Mouse (Mus musculus) stomach, embryonic 15.5 days (tissue): ENCODE measurements around the gene Rbm43. TPM values are rescaled to one million over a fixed set of nuclear protein-coding genes. Genes with fewer than 3 reads are reported as not detected.
"Not testable (repeated sequence)": the region's sequence is repeated elsewhere in the genome, so short reads cannot be mapped to it uniquely, and the experiment has no call there.

Experiments used
- ATAC-seq: fragments of 200-750 bp; cut with Nextera tagmentation; 2 replicates; pipeline ENCODE4 v1.8.0; 2017; ENCODE audit warnings: low read depth, moderate number of reproducible peaks, moderate TSS enrichment; ENCODE audit not compliant: insufficient read depth, low FRiP score
- H3K27ac ChIP-seq: fragments of 300-500 bp; sonication (generic); 2 replicates; pipeline ENCODE4 v1.5.1; 2015; ENCODE audit warnings: mild to moderate bottlenecking, inconsistent platforms
- H3K27me3 ChIP-seq: fragments of 300-500 bp; sonication (generic); replicated peaks from 2 replicates; pipeline ENCODE4 v1.6.1; 2015; ENCODE audit warnings: inconsistent platforms
- H3K36me3 ChIP-seq: fragments of 300-500 bp; sonication (generic); 2 replicates; pipeline ENCODE4 v1.6.1; 2015; ENCODE audit warnings: inconsistent platforms
- H3K4me1 ChIP-seq: fragments of 300-500 bp; sonication (generic); 2 replicates; pipeline ENCODE4 v1.6.1; 2015; ENCODE audit warnings: inconsistent platforms
- H3K4me2 ChIP-seq: fragments of 300-500 bp; sonication (generic); 2 replicates; pipeline ENCODE4 v1.6.1; 2015; ENCODE audit warnings: mild to moderate bottlenecking, inconsistent platforms
- H3K4me3 ChIP-seq: fragments of 300-500 bp; sonication (generic); replicated peaks from 2 replicates; pipeline ENCODE4 v1.5.1; 2015; ENCODE audit warnings: inconsistent platforms
- H3K9ac ChIP-seq: fragments of 300-500 bp; sonication (generic); 2 replicates; pipeline ENCODE4 v1.6.1; 2015; ENCODE audit warnings: inconsistent platforms
- H3K9me3 ChIP-seq: fragments of 300-500 bp; sonication (generic); 2 replicates; pipeline ENCODE4 v1.6.1; 2016; ENCODE audit warnings: inconsistent platforms
- WGBS: fragments of 180-500 bp; shearing (Covaris S2); methylation state at CpG from one replicate; pipeline ENCODE4 v1.1.7; 2015; 5-methylcytosine and 5-hydroxymethylcytosine counted together
- polyA plus RNA-seq: library from polyadenylated mRNA; unstranded; fragments of >200 nt; fragmentation: Nextera tagmentation; extraction: Ambion mirVana; gene quantifications from 2 replicates; pipeline ENCODE4 v1.2.1, GENCODE M21; 2015

The Rbm43 gene
- polyA plus RNA-seq, 1 experiment from 2014 or later = 15.1 TPM

DNA sequence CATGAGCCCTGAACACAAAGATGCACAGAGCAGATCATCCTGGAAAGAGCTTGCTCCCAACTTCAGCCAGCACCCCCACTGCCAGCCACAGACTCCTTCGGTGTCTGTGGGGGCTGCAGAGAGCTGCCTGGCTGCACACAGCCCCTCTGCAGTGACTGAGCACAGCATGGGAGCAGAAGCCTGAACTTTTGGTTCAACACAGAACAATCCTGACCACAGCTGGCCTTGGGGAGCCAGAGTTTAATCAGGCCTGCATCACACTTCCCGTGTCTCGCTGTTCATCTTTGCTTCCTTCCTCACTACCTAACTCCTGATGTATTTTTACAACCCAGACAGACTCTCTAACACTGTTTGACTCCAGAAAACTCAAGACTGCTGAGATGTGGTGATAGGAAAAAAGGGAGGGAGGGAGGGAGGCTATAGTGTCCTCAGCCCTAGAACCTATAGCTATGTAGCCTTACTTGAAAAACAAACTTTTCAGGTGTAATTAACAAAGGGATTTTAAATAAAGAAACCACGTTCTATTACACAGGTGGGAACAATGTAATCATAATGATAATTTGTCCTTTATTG lies 27.3 kb downstream of the Rbm43 start:
- Histone ChIP-seq H3K27me3 (no peaks in the 10 kb centered on the region), H3K36me3 (no peaks in the 10 kb centered on the region), H3K27ac (no peak overlapping the region), H3K4me3 (no peak overlapping the region), H3K4me2 (no peak overlapping the region), H3K4me1 (no peaks in the 10 kb centered on the region), H3K9me3 (no peaks in the 10 kb centered on the region), H3K9ac (no peak overlapping the region)
- no peak for ATAC-seq
- WGBS = 64% methylated on average over 4 of the region's 4 CpGs

DNA sequence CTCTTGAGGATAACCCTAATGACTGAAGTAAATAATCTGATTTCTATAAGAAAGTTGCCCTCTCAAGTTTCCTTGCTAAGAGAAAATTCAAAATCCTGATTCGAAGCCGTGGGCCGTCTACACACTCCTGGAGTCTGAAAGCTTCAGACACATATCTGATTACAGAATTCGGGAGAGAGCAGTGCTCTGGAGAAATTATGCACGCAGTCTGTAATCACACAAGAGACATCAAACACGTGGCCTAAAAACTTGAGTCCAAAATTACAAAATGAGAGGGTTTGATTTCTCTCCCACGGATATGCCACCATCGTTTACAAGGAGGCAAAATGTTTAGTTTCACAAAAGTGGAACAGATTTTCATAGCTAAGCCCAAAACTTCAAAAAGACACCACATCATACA lies 29.3 kb downstream of the Rbm43 start:
- Histone ChIP-seq H3K9me3 (no peaks in the 10 kb centered on the region), H3K4me1 (no peaks in the 10 kb centered on the region), H3K4me3 (no peak overlapping the region), H3K4me2 (no peak overlapping the region), H3K27me3 (no peaks in the 10 kb centered on the region), H3K27ac (no peak overlapping the region), H3K9ac (no peak overlapping the region), H3K36me3 (no peaks in the 10 kb centered on the region)
- ATAC-seq = no peak
- 61% methylated on average over 8 of the region's 8 CpGs for WGBS

DNA sequence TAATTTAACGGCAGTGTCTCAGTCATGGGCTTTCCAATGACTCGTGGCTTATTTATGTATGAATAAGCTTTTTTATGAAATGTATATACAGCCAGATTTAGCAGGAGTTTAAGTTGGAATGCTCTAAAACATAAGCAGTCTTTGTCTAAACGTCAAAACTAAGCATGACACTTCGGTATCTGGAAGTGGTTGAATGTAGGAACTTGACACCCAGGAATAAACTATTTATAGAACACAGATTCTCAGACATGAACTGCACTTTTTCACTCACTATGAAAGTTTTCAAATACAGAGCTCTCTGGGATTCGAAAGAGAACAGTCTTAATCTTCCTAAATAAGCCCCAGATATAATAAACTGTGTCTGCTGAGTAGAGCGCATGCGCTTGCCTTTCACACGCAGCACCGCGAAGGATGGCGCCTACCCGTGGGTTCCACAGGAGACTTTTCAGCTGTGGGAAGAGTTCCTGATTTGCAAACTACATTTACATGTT lies 42.5 kb downstream of the Rbm43 start:
- H3K4me1 ChIP-seq = no peaks in the 10 kb centered on the region
- H3K27me3 ChIP-seq = no peaks in the 10 kb centered on the region
- WGBS = 35% methylated on average over 12 of the region's 12 CpGs
- H3K9me3 ChIP-seq = no peaks in the 10 kb centered on the region
- H3K36me3 ChIP-seq = no peaks in the 10 kb centered on the region
- H3K4me2 ChIP-seq = no peak overlapping the region
- peak; percentile 72 for ATAC-seq
- H3K9ac ChIP-seq = no peak overlapping the region
- H3K4me3 ChIP-seq = no peak overlapping the region
- no peak overlapping the region for H3K27ac ChIP-seq

DNA sequence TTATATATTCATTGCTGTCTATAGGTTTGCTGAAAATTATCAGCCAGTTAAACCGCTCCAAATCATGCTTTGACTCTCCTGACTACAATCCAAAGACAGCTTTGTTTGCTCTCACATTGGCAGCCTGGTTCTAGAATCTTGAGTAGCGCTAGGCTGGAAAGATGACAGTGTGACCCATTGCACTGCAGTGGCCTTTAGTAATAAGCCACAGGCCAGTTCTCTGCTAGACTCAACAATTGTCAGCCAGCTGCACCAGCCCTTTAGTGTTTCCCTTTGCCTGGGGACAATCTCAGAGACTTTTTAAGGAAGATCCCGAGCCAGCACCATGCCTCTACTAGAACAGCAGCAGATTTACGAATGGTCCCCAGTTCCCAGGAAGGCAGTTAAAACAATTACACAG lies 44.0 kb downstream of the Rbm43 start:
- ATAC-seq = no peak
- no peaks in the 10 kb centered on the region for H3K9me3 ChIP-seq
- no peak overlapping the region for H3K4me2 ChIP-seq
- no peaks in the 10 kb centered on the region for H3K27me3 ChIP-seq
- H3K9ac ChIP-seq = no peak overlapping the region
- no peak overlapping the region for H3K4me3 ChIP-seq
- H3K27ac ChIP-seq = no peak overlapping the region
- H3K4me1 ChIP-seq = no peaks in the 10 kb centered on the region
- 74% methylated on average over 4 of the region's 4 CpGs for WGBS
- no peaks in the 10 kb centered on the region for H3K36me3 ChIP-seq

GRCm38 (mm10) chr2:51890139-51890538 lies 44.8 kb downstream of the Rbm43 start:
- not testable (repeated sequence) for H3K36me3 ChIP-seq, H3K27ac ChIP-seq, H3K4me3 ChIP-seq, H3K4me1 ChIP-seq, H3K9me3 ChIP-seq, H3K9ac ChIP-seq, H3K4me2 ChIP-seq, ATAC-seq, H3K27me3 ChIP-seq
- WGBS = 97% methylated on average over 18 of the region's 26 CpGs

- Histone ChIP-seq H3K27ac (no peak overlapping the region), H3K4me3 (no peak overlapping the region), H3K27me3 (no peaks in the 10 kb centered on the region), H3K9me3 (no peaks in the 10 kb centered on the region), H3K4me2 (no peak overlapping the region), H3K9ac (no peak overlapping the region), H3K4me1 (no peaks in the 10 kb centered on the region), H3K36me3 (no peaks in the 10 kb centered on the region)
- 81% methylated on average over 1 of the region's 1 CpGs for WGBS
- no peak for ATAC-seq
These were observed 54.8 kb downstream of the Rbm43 start for GRCm38 (mm10) chr2:51880143-51880542.

Other genes with a start within 250 kb of the Rbm43 start
- gene Nmi, start 38.3 kb upstream of the Rbm43 start, polyA plus RNA-seq = 19.3 and 22.0 TPM in 2 replicates
- 3.4 and 4.3 TPM in 2 replicates for gene Tnfaip6, start 102.8 kb upstream of the Rbm43 start, polyA plus RNA-seq
- gene Rif1, start 137.7 kb upstream of the Rbm43 start, polyA plus RNA-seq = 29.1 and 32.7 TPM in 2 replicates